Mouse (Mus musculus) left cerebral cortex, adult 8-10 months (tissue): ENCODE data around the gene Spcs3. TPM values are rescaled to one million over a fixed set of nuclear protein-coding genes. Genes with fewer than 3 reads are reported as not detected.

Experiments used
- DNase-seq, 2 experiments: peaks; one replicate each; pipeline ENCODE4 v3.0.0; 2022; ENCODE audit warnings: low spot score in 2 of 2
- total RNA-seq, 4 experiments: library from RNA; stranded (reverse); gene quantifications; 2 replicates each; pipeline ENCODE4 v1.2.4; 2022

The Spcs3 gene
- total RNA-seq, 4 experiments from 2014 or later: 57.0 to 67.0 (median 61.7) TPM

DNA sequence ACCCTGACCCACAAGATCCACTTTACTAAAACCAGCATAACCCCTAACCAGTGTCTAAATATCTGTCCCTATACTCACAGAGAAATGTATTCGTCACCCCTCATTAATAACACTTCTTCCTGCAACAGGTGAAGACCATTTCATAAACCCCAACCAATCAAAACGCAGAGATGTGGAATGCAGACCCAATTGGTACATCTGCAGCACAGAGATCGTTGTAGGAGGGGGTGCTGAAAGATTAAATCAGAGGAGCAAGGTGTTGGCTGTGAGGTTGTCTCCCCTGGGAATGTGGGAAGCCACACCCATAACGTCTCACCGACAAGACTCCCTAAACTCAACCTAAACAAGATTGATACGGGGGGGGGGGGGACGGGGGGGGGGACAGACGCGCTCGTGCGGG lies 21.0 kb downstream of the Spcs3 start:
- no peak for DNase-seq

DNA sequence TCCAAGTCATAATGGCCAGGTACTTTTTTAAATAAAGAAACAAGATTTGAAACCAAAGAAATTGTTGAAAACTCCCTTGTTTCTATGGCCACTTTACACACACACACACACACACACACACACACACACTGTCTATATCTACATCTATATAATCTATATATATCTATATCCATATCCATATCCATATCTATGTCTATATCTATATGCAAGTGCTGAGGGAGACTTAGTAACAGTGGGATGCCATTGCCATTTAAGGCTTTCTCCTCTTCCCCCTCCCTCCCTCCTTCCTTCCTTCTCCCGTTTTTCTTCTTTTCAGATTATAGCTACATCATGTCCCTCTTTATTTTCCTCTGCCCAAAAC lies 21.7 kb downstream of the Spcs3 start:
- no peak for DNase-seq

DNA sequence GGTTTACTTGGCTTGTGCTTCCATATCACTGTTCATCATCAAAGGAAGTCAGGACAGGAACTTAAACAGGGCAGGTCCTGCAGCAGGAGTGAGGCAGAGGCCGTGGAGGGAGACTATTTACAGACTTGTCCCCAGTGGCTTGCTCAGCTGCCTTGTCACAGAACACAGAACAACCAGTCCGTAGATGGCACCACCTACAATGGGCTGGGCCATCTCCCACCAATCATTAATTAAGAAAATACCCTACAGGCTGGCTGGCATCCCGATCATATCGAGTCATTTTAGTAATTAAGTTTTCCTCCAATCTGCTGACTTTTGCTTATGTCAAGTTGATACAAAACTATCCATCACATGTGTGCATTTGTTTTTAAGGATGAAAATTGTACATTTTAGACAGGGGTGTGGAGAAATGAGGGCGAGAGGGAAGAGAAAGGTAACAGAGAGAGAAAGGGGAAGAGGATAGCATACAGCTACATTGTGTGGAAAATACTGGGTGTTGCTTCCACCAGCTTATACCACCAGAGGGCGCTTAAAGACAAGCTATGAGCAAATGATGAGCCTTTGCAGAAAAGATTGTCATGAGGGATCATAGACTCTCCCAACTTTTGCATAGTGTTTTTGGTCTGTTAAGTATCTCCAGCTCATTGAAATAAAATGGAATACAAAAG lies 22.2 kb downstream of the Spcs3 start:
- DNase-seq: peak; percentile 64 to 77

DNA sequence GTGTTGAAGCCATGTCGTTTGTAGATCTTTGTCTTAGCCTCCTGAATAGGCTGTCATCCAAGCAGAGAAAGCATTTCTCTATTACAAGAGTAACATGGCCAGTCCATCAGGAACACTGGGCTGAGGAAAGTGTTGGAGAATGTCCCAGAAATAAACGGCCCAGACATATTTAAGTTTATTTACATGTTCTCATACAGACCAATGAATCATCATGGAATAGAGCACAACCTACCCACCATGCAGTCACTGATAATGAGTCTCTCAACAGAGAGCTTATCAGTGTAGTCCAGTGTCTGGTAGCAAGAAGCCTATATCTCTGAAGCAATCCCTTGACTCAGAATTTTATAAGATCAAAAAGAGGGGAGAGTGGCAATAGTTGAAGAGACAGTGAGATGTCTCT lies 24.7 kb downstream of the Spcs3 start:
- DNase-seq: no peak

DNA sequence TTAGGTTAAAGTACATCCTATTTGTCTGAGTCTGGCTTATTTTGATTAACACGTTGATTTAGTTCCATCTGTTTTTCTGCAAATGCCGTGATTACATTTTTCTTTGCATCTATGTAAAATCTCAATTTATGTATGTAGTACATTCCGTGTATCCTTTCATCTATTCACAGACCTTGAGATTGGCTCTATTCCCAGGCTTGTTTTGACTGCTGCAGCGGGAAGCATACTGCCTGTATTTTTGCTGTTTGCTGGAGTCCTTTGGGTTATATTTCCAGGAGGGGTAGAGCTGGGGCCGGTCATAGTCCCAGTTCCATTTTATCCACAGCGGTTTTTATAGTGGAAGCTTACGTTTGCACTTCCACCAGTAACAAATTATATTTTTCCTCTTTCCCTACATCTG lies 26.7 kb downstream of the Spcs3 start:
- no peak for DNase-seq

DNA sequence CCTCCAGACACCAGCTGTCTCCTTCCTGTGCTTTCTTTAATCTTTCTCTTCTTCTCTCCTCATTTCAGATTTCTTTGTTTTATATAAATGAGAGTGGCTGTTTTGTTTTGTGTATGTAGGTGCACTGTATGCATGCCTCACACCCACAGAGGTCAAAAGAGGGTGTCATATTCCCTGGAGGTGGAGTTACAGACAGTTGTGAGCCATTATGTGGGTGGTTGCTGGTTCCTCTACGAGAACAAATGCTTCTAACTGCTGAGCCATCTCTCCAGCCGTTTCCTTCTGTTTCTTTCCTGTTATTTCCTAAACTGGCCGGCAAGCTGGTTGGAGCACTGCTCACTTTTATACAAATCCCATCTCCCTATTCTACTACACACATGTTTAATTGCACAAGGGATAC lies 35.9 kb downstream of the Spcs3 start:
- no peak for DNase-seq

DNA sequence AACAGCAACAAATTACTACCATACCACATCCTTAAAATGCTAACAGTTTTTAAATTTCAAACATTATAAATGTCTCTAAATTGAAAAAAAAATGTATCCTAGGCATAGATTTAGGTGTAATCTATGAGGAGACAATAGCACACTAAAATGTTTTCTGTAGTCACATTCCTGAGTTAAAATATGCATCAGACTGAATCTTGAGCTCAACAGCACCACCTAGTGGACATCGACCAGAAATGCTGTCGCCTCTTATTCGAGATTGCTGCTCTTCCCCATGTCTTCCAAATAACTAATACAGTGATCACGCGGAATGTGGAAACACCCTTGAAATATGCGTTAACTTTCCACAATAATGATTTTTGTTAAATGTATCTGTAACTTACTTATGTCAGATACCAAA lies 36.7 kb downstream of the Spcs3 start:
- DNase-seq: no peak

DNA sequence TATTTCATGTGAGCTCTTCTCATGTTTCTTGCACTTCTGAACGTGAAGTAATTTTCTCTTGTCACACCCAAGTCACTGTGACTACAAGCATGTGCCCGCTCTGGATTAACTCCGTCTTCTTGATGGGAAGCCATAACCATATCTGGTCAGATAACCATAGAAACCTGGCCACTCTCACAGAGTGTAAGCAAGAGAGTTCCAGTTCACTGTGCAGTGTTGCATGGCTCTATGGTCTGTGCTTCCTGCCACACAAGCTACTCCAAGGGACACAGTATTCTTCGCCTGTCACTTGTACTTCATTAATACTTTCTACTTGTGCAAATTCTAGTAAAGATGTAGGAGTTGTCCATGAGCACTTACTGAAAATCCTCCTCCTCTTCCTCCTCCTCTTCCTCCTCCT lies 37.9 kb downstream of the Spcs3 start:
- DNase-seq: no peak

DNA sequence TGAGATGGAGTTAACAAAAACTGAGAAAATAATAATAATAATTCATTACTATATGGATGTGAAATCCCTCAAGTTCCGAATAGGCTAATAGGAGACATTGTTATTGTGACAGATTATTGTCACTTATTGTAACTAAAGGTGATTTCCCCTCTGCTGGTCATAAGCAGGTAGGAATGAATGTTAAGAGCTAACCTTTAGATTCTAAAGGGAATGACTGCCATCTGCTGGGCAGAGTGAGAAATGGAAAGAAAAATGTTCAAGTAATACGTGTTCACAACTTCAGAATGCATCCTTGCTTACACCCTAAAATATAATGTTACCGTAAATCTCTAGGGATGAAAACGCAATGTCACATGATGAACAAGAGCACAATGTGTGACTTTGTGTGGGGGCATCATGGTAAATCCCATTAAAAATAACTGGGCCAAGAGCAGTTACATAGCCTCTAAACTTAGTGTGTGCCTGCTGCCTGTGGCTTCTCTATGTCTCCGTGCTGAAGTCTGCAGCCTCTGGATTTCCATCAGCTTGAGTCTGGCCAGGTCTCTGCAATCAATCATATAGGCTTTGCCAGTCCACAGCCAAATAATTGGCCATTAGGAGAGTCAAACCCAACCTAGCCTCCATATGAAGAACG lies 38.6 kb downstream of the Spcs3 start:
- DNase-seq: no peak

DNA sequence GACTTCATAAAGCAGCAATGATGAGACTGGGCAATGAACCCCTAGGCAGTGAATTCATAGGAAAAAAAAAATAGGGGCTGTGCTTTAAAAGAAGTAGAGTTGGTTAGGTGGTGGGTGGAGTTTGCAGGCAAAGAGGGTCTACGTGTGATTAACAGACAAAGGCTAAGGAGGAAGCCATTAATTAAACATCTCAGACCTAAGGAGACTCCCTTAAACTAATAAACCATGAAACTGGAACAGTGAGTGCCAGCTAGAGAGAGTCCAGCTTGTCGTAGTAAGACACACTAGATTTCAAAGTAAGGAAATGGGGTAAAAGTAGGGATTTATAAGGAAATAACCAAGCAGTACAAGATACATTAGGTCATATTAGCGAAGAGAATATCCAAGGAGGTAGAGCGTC lies 41.4 kb downstream of the Spcs3 start:
- no peak for DNase-seq

DNA sequence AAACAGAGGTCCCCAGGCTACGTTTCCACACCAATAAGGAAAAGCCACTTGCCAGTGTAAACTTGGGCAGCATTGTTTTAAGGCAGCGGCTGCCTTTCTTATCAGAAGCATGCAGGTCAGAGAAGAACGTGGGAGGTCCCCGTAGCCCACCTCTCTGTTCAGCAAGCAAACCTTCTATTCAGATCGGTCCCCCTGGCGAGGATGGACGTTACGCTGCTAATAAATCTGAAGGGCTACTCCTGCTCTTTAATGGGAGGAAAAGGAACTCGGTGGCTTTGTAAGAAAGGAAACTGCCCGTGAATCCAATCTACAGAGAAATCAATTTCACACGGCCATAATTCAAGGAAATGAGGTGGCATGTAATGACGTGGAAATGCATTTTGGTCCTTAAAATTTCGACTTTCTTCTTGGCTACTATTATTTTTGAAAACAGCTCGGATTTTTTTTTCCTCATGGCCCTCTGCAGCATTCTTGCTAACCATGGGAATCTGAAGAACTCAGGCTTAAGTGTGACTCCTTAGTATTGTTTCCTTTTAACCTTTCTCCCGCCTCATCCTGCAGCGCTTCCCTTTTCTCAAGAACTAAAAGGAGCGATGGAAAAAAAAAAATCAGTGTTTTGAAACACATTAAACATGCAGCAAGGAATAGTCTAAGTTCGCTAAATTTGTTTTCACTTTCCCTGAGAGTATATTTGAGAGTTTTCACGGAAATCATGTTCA lies 43.1 kb downstream of the Spcs3 start:
- DNase-seq: no peak

Other genes with a start within 250 kb of the Spcs3 start
- 1 to 10 TPM in 3 of 4 experiments, under 1 TPM in 1; 0.39 to 2.1 (median 1.7) TPM for gene Asb5, start 418 bp downstream of the Spcs3 start, total RNA-seq
- not detected for gene Spata4, start 70.8 kb upstream of the Spcs3 start, total RNA-seq